Mouse (Mus musculus): ENCODE data around the gene Gm10197. TPM values are rescaled to one million over a fixed set of nuclear protein-coding genes. Genes with fewer than 3 reads are reported as not detected.
A peak's percentile ranks its signal among the peaks of the same experiment; 100 is the strongest.

Gene Gm10197
- polyA plus RNA-seq, 1 experiment: not detected

DNA sequence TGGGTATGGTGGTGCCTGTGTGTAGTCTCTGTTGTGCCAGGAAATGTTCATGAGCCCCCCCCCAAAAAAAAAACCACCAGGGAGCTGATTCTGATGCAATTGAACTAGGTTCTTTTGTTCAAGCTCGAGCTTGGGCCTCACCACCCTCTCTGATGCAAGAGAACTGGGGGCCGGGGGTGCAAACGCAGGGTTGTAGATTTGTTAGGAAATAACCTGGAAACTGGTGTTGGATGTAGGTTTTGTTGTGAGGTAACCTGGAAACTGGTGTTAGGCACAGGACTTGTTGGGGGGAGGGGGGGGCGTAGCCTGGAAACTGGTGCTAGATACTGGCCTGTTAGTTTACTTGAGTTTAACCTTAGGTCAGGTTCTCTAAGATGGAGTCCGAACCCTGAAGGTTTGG lies 20.2 kb upstream of the Gm10197 start:
- TF ChIP-seq CTCF (IDR thresholded peaks at IDR 0.05; ENCODE audit: borderline replicate concordance, extremely low read depth, insufficient read depth, insufficient read length) (no peak), POLR2A (IDR thresholded peaks at IDR 0.05; ENCODE audit: borderline replicate concordance, extremely low read depth, insufficient read depth, insufficient read length, poor library complexity, severe bottlenecking) (no peak)
- DNase-seq (ENCODE audit: low read depth): no peak

DNA sequence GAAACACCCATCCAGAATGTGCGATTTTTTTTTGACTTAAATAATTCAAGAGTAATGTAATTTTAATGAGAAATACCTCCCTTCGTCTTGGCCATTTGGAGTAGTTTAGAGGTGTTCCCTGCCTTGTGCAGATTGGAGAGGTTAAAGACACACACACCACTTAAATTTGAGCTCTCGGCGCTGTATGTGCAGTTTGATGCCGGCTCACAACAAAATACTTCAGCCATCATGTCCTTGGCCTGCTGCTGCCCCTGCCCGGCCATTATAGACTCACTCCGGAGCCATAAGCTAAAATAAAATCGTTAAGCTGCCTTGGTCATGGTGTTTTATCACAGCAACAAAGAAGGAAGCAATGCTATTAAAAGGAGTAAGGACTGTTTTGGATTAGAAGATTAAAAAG lies 19.8 kb upstream of the Gm10197 start:
- DNase-seq (ENCODE audit: low read depth): no peak
- no peak for TF ChIP-seq POLR2A (IDR thresholded peaks at IDR 0.05; ENCODE audit: borderline replicate concordance, extremely low read depth, insufficient read depth, insufficient read length, poor library complexity, severe bottlenecking)
- no peak for TF ChIP-seq CTCF (IDR thresholded peaks at IDR 0.05; ENCODE audit: borderline replicate concordance, extremely low read depth, insufficient read depth, insufficient read length)

DNA sequence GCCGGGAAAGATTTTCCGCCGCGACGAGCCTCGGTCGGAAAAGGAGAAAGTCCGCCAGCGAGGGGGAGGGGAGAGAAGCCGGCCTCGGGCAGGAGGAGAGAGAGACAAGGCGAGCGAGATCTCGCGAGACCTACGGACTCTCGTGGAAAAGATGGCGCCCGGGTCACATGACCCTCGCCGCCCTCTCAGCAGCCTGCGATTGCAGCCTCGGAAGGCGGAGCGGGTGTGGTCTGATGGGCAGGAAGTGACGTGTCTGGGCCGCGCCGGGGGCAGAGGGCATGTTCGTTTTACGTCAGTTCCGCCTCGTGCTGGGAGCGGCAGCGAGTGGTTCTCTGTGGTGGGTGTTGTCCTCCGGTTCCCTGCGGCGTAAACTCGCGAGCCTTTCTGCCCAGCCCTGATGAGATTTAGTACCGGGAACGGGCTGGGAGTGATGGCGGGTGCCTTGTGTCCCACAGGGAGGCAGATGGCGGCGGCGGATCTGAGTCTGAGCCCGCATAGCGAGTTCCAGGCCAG lies 19.0 kb upstream of the Gm10197 start, which contains the start of gene Smndc1:
TSS of gene Smndc1 (minus strand) at position 84 of the 513 bp plus-strand sequence.
- peak; percentile 100 for DNase-seq (ENCODE audit: low read depth)
- TF ChIP-seq CTCF (IDR thresholded peaks at IDR 0.05; ENCODE audit: borderline replicate concordance, extremely low read depth, insufficient read depth, insufficient read length): no peak
- TF ChIP-seq POLR2A (IDR thresholded peaks at IDR 0.05; ENCODE audit: borderline replicate concordance, extremely low read depth, insufficient read depth, insufficient read length, poor library complexity, severe bottlenecking): peak; percentile 84; the same call in 1 of the 2 replicates

DNA sequence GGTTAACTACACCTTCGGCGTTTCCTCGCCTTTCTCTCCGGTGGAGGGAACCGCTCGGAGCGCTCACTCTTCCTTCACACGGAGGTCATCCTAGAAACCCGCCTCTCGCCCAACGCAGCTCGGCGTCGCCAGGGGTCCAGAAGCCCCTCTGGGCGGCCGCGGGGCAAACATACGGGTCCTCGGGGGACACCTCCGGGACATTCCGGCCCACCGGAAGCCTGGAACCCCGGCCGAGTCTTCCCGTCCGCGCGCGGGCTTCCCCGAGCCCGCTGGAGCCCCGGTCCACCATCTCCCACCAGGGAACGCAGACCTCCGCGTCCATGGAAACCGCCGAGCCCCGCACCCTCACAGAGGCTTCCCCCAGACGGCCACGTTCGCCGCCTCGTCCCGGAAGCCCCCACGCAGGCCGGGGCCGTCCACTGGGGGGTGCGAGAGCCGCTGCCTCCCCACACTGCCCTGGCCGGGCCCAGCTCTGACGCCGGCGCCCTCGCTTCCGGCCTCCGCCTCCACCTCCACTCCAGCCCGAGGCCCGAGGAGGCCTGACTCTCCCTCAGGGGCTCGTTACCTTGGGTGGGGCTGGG lies 18.4 kb upstream of the Gm10197 start:
- TF ChIP-seq CTCF (IDR thresholded peaks at IDR 0.05; ENCODE audit: borderline replicate concordance, extremely low read depth, insufficient read depth, insufficient read length): no peak
- TF ChIP-seq POLR2A (IDR thresholded peaks at IDR 0.05; ENCODE audit: borderline replicate concordance, extremely low read depth, insufficient read depth, insufficient read length, poor library complexity, severe bottlenecking): no peak
- DNase-seq (ENCODE audit: low read depth): no peak

DNA sequence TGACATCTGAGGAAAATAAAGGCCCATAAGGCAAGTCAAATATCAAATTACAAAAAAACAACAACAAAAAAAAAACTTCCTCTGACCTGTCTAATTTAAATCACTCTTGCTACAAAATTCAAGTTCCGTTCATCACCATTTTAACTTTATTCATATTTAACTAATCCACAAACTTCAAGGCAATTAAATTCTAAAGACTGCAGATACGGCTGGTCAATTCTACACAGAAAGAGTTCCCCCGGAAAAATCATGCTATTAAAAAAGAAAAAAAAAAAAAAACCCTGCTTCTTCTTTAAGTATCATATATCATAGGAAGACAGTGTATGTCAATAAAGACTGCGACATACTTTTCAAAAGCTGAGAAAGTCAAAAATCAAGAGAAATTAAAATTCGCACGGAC lies 17.9 kb upstream of the Gm10197 start:
- no peak for TF ChIP-seq POLR2A (IDR thresholded peaks at IDR 0.05; ENCODE audit: borderline replicate concordance, extremely low read depth, insufficient read depth, insufficient read length, poor library complexity, severe bottlenecking)
- no peak for TF ChIP-seq CTCF (IDR thresholded peaks at IDR 0.05; ENCODE audit: borderline replicate concordance, extremely low read depth, insufficient read depth, insufficient read length)
- DNase-seq (ENCODE audit: low read depth): no peak

DNA sequence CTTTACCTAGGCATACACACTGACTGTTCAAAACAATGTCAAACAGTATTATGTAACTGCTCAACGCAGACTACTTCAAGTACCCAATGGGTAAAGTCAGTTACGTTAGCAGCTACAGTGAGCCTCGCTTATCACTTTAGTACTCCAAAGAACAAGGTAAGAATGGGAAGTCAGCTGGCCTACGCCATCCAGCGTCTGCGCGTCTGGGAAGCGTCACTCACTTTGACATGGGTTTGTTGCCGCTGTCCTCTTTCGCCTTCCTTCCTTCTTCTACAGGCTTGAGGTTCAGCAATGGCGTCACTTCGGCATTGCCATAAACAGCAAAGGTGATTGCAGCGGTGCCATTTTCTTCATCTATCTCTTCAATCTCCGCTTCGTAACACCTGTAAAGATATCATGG lies 11.8 kb upstream of the Gm10197 start:
- TF ChIP-seq POLR2A (IDR thresholded peaks at IDR 0.05; ENCODE audit: borderline replicate concordance, extremely low read depth, insufficient read depth, insufficient read length, poor library complexity, severe bottlenecking): no peak
- TF ChIP-seq CTCF (IDR thresholded peaks at IDR 0.05; ENCODE audit: borderline replicate concordance, extremely low read depth, insufficient read depth, insufficient read length): no peak

DNA sequence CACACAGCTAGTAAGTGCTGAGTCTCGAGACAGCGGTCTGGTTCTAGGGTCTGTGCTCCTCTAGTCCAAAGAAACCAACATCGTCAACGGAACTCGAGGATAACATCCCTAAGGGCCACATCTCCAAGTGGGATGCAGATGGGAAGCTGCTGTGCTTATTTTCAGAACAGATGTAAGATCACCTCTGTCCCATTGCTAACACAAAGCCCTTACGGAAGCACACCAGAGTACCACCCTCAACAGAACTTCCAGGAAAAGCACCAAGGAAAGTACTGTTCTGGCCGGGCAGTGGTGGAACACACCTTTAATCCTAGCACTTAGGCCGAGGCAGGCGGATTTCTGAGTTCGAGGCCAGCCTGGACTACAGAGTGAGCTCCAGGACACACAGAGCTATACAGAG lies 6.9 kb upstream of the Gm10197 start:
- no peak for DNase-seq (ENCODE audit: low read depth)
- TF ChIP-seq POLR2A (IDR thresholded peaks at IDR 0.05; ENCODE audit: borderline replicate concordance, extremely low read depth, insufficient read depth, insufficient read length, poor library complexity, severe bottlenecking): no peak
- no peak for TF ChIP-seq CTCF (IDR thresholded peaks at IDR 0.05; ENCODE audit: borderline replicate concordance, extremely low read depth, insufficient read depth, insufficient read length)

More for the DNA sequence above, 11.8 kb upstream of the Gm10197 start:
- no peak for DNase-seq (ENCODE audit: low read depth)

DNA sequence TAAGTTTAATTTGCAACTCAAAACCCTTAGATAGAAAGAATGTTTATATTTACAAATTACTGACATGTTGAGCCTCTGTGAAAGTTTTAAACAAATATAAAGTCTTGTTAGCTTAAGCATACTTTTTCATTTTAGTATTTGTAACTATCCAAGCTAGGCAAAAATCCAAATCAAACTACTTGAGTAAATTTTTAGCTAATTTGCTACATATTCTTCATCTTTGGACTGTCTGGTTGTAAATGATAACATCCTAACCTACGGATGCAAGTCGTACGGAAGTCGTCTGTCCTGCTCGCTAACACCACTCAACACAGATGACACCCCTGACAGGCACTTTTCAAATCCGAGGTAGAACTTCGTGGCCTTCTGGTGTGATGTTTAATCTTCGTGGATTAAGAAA lies 6.1 kb upstream of the Gm10197 start:
- no peak for DNase-seq (ENCODE audit: low read depth)
- TF ChIP-seq CTCF (IDR thresholded peaks at IDR 0.05; ENCODE audit: borderline replicate concordance, extremely low read depth, insufficient read depth, insufficient read length): no peak
- no peak for TF ChIP-seq POLR2A (IDR thresholded peaks at IDR 0.05; ENCODE audit: borderline replicate concordance, extremely low read depth, insufficient read depth, insufficient read length, poor library complexity, severe bottlenecking)

DNA sequence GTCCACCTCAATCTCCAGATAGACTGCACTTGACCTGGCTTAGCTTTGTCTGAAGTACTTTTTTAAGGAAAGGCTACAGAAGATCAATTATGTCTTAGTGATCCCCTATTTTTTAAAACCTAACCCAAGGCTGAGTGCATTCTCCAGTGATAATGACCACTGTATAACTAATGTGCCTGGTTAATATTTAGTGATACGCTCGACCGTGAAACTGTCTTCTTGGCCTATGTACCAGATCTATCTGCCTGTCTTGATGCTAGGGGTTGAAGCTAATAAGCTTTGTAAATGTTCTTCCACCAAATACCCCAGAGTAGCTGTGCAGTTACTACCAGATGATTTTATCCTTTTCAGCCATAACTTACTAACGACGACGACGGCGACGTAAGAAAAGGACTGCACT lies 4.2 kb upstream of the Gm10197 start:
- no peak for DNase-seq (ENCODE audit: low read depth)
- no peak for TF ChIP-seq CTCF (IDR thresholded peaks at IDR 0.05; ENCODE audit: borderline replicate concordance, extremely low read depth, insufficient read depth, insufficient read length)
- TF ChIP-seq POLR2A (IDR thresholded peaks at IDR 0.05; ENCODE audit: borderline replicate concordance, extremely low read depth, insufficient read depth, insufficient read length, poor library complexity, severe bottlenecking): no peak

DNA sequence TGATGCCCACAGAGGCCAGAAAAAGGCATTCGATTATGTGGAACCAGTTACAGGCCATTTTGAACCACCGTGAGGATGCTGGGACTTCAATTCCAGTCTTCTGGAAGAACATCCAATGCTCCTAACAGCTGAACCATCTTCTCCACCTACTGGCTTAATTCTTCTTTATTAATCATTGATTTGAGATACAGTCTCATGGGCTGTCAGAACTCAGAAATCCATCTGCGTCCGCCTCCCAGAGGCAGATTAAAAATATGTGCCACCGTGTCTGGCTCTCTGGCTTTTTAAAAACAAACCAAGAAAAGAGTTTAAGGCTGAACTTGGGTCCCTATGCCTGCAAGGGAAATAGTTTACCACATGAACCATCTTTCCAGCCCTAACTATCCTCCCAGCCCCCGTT lies 3.7 kb upstream of the Gm10197 start:
- DNase-seq (ENCODE audit: low read depth): no peak
- TF ChIP-seq CTCF (IDR thresholded peaks at IDR 0.05; ENCODE audit: borderline replicate concordance, extremely low read depth, insufficient read depth, insufficient read length) (no peak), POLR2A (IDR thresholded peaks at IDR 0.05; ENCODE audit: borderline replicate concordance, extremely low read depth, insufficient read depth, insufficient read length, poor library complexity, severe bottlenecking) (no peak)

DNA sequence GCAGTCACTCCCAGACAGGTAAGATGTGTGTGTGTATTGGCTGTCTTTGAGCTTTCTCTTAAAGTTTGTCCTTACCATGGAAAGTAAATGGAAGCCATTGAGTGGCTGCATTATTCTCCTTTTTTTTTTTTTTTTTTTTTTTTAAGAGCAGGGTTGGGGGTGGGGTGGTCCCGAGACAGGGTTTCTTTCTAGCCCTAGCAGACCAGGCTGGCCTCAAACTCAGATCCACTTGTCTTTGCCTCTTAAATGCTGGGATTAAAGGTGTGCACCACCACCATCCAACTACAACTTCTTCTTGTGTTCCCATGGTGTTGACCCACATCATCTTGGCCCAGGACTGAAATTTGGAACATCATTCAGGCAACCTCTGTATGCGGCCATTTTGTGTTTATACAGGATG lies 2.0 kb upstream of the Gm10197 start:
- TF ChIP-seq CTCF (IDR thresholded peaks at IDR 0.05; ENCODE audit: borderline replicate concordance, extremely low read depth, insufficient read depth, insufficient read length) (no peak), POLR2A (IDR thresholded peaks at IDR 0.05; ENCODE audit: borderline replicate concordance, extremely low read depth, insufficient read depth, insufficient read length, poor library complexity, severe bottlenecking) (no peak)
- DNase-seq (ENCODE audit: low read depth): no peak

DNA sequence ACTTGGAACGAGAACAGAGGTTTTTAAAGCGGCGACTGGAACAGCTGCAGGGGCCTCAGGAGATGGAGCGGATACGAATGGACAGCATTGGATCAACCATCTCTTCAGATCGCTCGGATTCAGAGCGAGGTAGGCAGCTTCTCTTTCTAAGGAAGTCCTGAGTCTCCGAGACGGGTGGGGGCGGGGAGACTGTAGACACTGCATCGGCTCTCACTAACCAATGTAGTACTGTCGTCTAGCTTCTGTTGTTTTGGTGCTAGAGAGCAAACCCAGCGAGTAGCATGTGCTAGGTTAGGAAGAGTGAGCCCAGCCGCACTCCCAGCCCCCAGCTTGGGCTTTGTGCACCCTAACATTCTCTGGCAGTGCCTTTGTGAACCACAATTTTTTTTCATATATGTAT lies 1.3 kb downstream of the Gm10197 start:
- TF ChIP-seq POLR2A (IDR thresholded peaks at IDR 0.05; ENCODE audit: borderline replicate concordance, extremely low read depth, insufficient read depth, insufficient read length, poor library complexity, severe bottlenecking) (no peak), CTCF (IDR thresholded peaks at IDR 0.05; ENCODE audit: borderline replicate concordance, extremely low read depth, insufficient read depth, insufficient read length) (no peak)
- no peak for DNase-seq (ENCODE audit: low read depth)

Measured in brain, embryonic 14.5 days (tissue).